Mouse (Mus musculus) testis, adult 2 months (tissue): ENCODE measurements at regions not wholly inside any gene's neighbourhood (a gene's known extent, or its start where the extent isn't known, plus 50 kb on each side); places are given as distances from the start of the nearest gene placed in this dataset.

Experiments used
- CTCF ChIP-seq: fragments of 200-500 bp; IDR thresholded peaks from 2 replicates; pipeline ENCODE4 v1.5.1; 2012; ENCODE audit warnings: low read depth, mild to moderate bottlenecking, inconsistent platforms, low read length, moderate library complexity; ENCODE audit not compliant: control insufficient read depth, insufficient read depth, insufficient replicate concordance
- POLR2A ChIP-seq: fragments of 200-500 bp; IDR thresholded peaks from 2 replicates; pipeline ENCODE4 v1.6.1; 2012; ENCODE audit warnings: low read depth, mild to moderate bottlenecking, inconsistent platforms, low read length, moderate library complexity; ENCODE audit not compliant: control insufficient read depth

DNA sequence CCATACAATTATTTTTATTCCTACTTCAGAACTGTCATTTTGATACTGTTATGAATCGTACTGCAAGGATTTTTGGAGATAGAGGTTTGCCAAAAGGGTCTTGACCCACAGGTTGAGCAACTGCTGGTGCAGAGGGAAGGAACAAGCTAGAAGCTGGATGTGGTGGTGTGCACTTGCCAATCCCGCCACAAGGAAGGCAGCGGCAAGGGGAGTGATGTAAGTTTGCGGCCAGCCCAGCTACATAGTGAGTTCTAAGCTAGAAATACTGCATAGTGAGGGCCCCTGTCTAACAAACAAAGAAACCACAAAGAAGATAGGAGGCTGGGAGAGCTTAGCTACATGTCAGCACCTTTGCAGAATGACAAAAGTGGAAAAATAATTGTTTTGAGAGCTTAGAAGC is 74.1 kb downstream of the 1700080O16Rik start:
- TF ChIP-seq CTCF: no peak
- no peak for TF ChIP-seq POLR2A
